Comparison of ENCODE assay signal across 23 mouse cellular contexts in the genomic region with DNA sequence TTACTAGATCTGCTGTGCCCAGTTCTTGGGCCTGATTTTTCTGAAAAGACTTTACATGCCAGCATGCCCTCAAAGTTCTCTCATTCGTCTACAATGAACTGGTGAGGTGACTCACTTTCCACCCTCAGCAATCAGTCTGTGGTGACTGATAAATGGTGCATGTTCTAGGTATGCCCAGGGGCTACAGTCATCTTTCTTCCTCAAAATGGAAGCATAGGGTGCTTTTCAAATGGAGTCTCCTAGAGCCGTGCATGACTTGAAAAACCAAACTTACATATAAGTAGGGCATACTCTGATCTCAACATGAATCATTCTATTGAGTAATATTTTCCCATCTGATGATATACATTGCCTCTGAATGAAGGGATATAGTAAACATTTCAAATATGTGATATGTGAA.
DNase-seq lines count a peak whose midpoint lies in the region; ATAC-seq and TF ChIP-seq lines count a peak whose summit lies in the region.
"Had no signal": no experiment of that assay in that cellular context is flagged by ENCODE, and none has a peak within 500 bp of the region (broad histone marks: within the 10 kb centered on the region; RNA-seq: fewer than 3 reads in every experiment).

No protein-coding gene starts in this region.

- TF ChIP-seq CTCF in intestine, postnatal 0 days (IDR thresholded peaks at IDR 0.05; ENCODE audit: low read depth) = no peak

- TF ChIP-seq POLR2A in myocyte (IDR thresholded peaks at IDR 0.05; ENCODE audit: insufficient read length, low read depth) = no peak

- no peaks in the 10 kb centered on the region for H3K79me2 ChIP-seq in myocyte (ENCODE audit: control insufficient read depth, insufficient read depth)

- no peak overlapping the region for H3K4me2 ChIP-seq in myocyte (ENCODE audit: low read depth)
- H3K4me2 ChIP-seq in intestine, postnatal 0 days (replicated peaks; ENCODE audit: low read depth) = no peak overlapping the region
- H3K4me2 ChIP-seq: embryonic facial prominence, embryonic 12.5 days; forebrain, embryonic 12.5 days had no signal

- H3K27me3 ChIP-seq in myocyte (ENCODE audit: control insufficient read depth, insufficient read depth, insufficient read length) = no peaks in the 10 kb centered on the region
- H3K27me3 ChIP-seq in intestine, postnatal 0 days (replicated peaks; ENCODE audit: control insufficient read depth, insufficient read depth, low read length) = no peaks in the 10 kb centered on the region
- H3K27me3 ChIP-seq: CH12.LX; embryonic facial prominence, embryonic 12.5 days had no signal

- no peaks in the 10 kb centered on the region for H3K36me3 ChIP-seq in myocyte (ENCODE audit: control insufficient read depth, insufficient read depth)
- H3K36me3 ChIP-seq in intestine, postnatal 0 days (ENCODE audit: control insufficient read depth, insufficient read depth) = no peaks in the 10 kb centered on the region
- H3K36me3 ChIP-seq: embryonic facial prominence, embryonic 10.5 days; embryonic facial prominence, embryonic 12.5 days; forebrain, embryonic 10.5 days; forebrain, embryonic 12.5 days; G1E had no signal

- 85% methylated on average over 2 of the region's 2 CpGs for WGBS in intestine, postnatal 0 days

- no peak for ATAC-seq in intestine, postnatal 0 days
- ATAC-seq: CD4-positive, CD25-positive, alpha-beta regulatory T cell, adult 4 months; forebrain, embryonic 14.5 days; forebrain, embryonic 16.5 days had no signal

- H3K4me3 ChIP-seq in myocyte = no peak overlapping the region
- H3K4me3 ChIP-seq in intestine, postnatal 0 days (ENCODE audit: low read depth, low read length) = no peak overlapping the region
- H3K4me3 ChIP-seq: embryonic facial prominence, embryonic 10.5 days; embryonic facial prominence, embryonic 12.5 days; erythroblast, embryonic 14.5 days; forebrain, embryonic 10.5 days; forebrain, embryonic 12.5 days had no signal

- H3K9me3 ChIP-seq in intestine, postnatal 0 days (ENCODE audit: control insufficient read depth) = no peaks in the 10 kb centered on the region
- H3K9me3 ChIP-seq: embryonic facial prominence, embryonic 10.5 days; embryonic facial prominence, embryonic 12.5 days; forebrain, embryonic 10.5 days; forebrain, embryonic 12.5 days had no signal

- DNase-seq in 3T3-L1 (ENCODE audit: low read depth, low spot score) = peak; percentile 62
- DNase-seq in NIH3T3 (ENCODE audit: low read depth) = peak; percentile 57
- DNase-seq in cerebellum, postnatal 14 days = no peak
- DNase-seq: adrenal gland, adult 2 months; adrenal gland, postnatal 10 days; adrenal gland, postnatal 25 days; cerebellum, adult 11 months; cerebellum, adult 18-20 months; cerebellum, adult 8-10 months; cerebellum, adult 9-11 months; cerebellum, postnatal 25 days had no signal

- H3K9ac ChIP-seq in intestine, postnatal 0 days (ENCODE audit: low read depth, low read length) = no peak overlapping the region
- H3K9ac ChIP-seq: embryonic facial prominence, embryonic 12.5 days; forebrain, embryonic 12.5 days had no signal

- H3ac ChIP-seq in myocyte (ENCODE audit: control insufficient read depth, insufficient read length) = no peak overlapping the region

- H3K4me1 ChIP-seq in intestine, postnatal 0 days (replicated peaks; ENCODE audit: control insufficient read depth, insufficient read depth, low read length) = no peaks in the 10 kb centered on the region; the same call in 1 of the 2 replicates
- H3K4me1 ChIP-seq: embryonic facial prominence, embryonic 10.5 days; embryonic facial prominence, embryonic 12.5 days had no signal

- no peak overlapping the region for H3K27ac ChIP-seq in intestine, postnatal 0 days (ENCODE audit: low read depth, low read length)
- H3K27ac ChIP-seq: embryonic facial prominence, embryonic 10.5 days; embryonic facial prominence, embryonic 12.5 days; forebrain, embryonic 10.5 days; forebrain, embryonic 12.5 days had no signal

TF ChIP-seq in myocyte, 11 proteins besides CTCF, POLR2A, EP300 and RAD21:
- no peak for TF ChIP-seq USF1 (IDR thresholded peaks at IDR 0.05; ENCODE audit: low read depth)
- no peak for TF ChIP-seq MYOD1 (IDR thresholded peaks at IDR 0.05; ENCODE audit: control insufficient read depth in 1 of 3, insufficient read length in 2 of 3, low read depth in 2 of 3)
- no peak for TF ChIP-seq E2F4 (IDR thresholded peaks at IDR 0.05; ENCODE audit: insufficient read depth)
- 0 out of 2 replicates have a peak, but pooled peaks have one; percentile 7 for TF ChIP-seq CEBPB (IDR thresholded peaks at IDR 0.05; ENCODE audit: insufficient read depth, poor library complexity, severe bottlenecking)
- TF ChIP-seq TCF3 (IDR thresholded peaks at IDR 0.05; ENCODE audit: insufficient read length, low read depth) = no peak

Comparison
In these comparisons a context has a peak if more than half of its experiments do, and no peak if none do; other contexts are left out.
1. DNase-seq: peak in 3T3-L1 (single experiment) and NIH3T3 (single experiment); none in cerebellum, postnatal 14 days (0 of 2).